Mouse (Mus musculus) midbrain, embryonic 12.5 days (tissue): ENCODE data around the gene Senp3. TPM values are rescaled to one million over a fixed set of nuclear protein-coding genes. Genes with fewer than 3 reads are reported as not detected.

Experiments used
- ATAC-seq: fragments of 200-750 bp; cut with Nextera tagmentation; 2 replicates; pipeline ENCODE4 v1.8.0; 2017; ENCODE audit warnings: low read depth, moderate TSS enrichment, moderate library complexity; ENCODE audit not compliant: low FRiP score
- H3K27ac ChIP-seq: fragments of 300-500 bp; sonication (generic); replicated peaks from 2 replicates; pipeline ENCODE4 v1.5.1; 2016; ENCODE audit warnings: mild to moderate bottlenecking
- H3K27me3 ChIP-seq: fragments of 300-500 bp; sonication (generic); 2 replicates; pipeline ENCODE4 v1.6.1; 2016; ENCODE audit warnings: mild to moderate bottlenecking
- H3K36me3 ChIP-seq: fragments of 300-500 bp; sonication (generic); 2 replicates; pipeline ENCODE4 v1.6.1; 2016
- H3K4me1 ChIP-seq: fragments of 300-500 bp; sonication (generic); 2 replicates; pipeline ENCODE4 v1.6.1; 2016
- H3K4me2 ChIP-seq: fragments of 300-500 bp; sonication (generic); replicated peaks from 2 replicates; pipeline ENCODE4 v1.6.1; 2016; ENCODE audit warnings: mild to moderate bottlenecking, moderate library complexity
- H3K4me3 ChIP-seq: fragments of 300-500 bp; sonication (generic); 2 replicates; pipeline ENCODE4 v1.5.1; 2016; ENCODE audit warnings: mild to moderate bottlenecking
- H3K9ac ChIP-seq: fragments of 300-500 bp; sonication (generic); replicated peaks from 2 replicates; pipeline ENCODE4 v1.6.1; 2016; ENCODE audit warnings: mild to moderate bottlenecking, moderate library complexity
- H3K9me3 ChIP-seq: fragments of 300-500 bp; sonication (generic); 2 replicates; pipeline ENCODE4 v1.6.1; 2016; ENCODE audit warnings: mild to moderate bottlenecking
- WGBS: fragments of 180-500 bp; shearing (Covaris S2); methylation state at CpG from one replicate; pipeline ENCODE4 v1.1.7; 2016; 5-methylcytosine and 5-hydroxymethylcytosine counted together
- polyA plus RNA-seq: library from polyadenylated mRNA; unstranded; fragments of >200 nt; fragmentation: Nextera tagmentation; extraction: Ambion mirVana; gene quantifications from 2 replicates; pipeline ENCODE4 v1.2.1, GENCODE M21; 2016

Gene Senp3
- polyA plus RNA-seq, 1 experiment from 2014 or later = 108 TPM

- no peaks in the 10 kb centered on the region for H3K9me3 ChIP-seq
- no peak for ATAC-seq
- H3K36me3 ChIP-seq = no peaks in the 10 kb centered on the region
- no peak within 1 kb of the TSS for H3K4me3 ChIP-seq
- WGBS = 58% methylated on average over 10 of the region's 10 CpGs
- no peak within 1 kb of the TSS for H3K27ac ChIP-seq
- peak within 1 kb of the TSS; percentile 25; the same call in 1 of the 2 replicates for H3K9ac ChIP-seq
- peaks cover 19% of the 10 kb centered on the region; the same call in 1 of the 2 replicates for H3K27me3 ChIP-seq
- H3K4me2 ChIP-seq = no peak within 1 kb of the TSS
- H3K4me1 ChIP-seq = peaks cover 19% of the 10 kb centered on the region
These were observed 3.8 kb upstream of the Senp3 start, which contains the start of gene Tnfsf13 for GRCm38 (mm10) chr11:69685526-69686148. Tnfsf13 (minus strand) TSS chr11:69685784.

GRCm38 (mm10) chr11:69684936-69685335, 3.1 kb upstream of the Senp3 start:
- Histone ChIP-seq H3K27ac (no peak overlapping the region), H3K4me1 (peaks cover 26% of the 10 kb centered on the region)
- ATAC-seq = no peak

GRCm38 (mm10) chr11:69684128-69684745, 2.4 kb upstream of the Senp3 start:
- no peak overlapping the region for H3K9ac ChIP-seq

More at GRCm38 (mm10) chr11:69684936-69685335, 3.1 kb upstream of the Senp3 start:
- Histone ChIP-seq H3K9ac (no peak overlapping the region), H3K4me3 (no peak overlapping the region), H3K27me3 (peaks cover 19% of the 10 kb centered on the region; the same call in 1 of the 2 replicates), H3K36me3 (peaks cover 4% of the 10 kb centered on the region), H3K4me2 (no peak overlapping the region), H3K9me3 (no peaks in the 10 kb centered on the region)
- 74% methylated on average over 6 of the region's 6 CpGs for WGBS

GRCm38 (mm10) chr11:69683576-69683975, 1.7 kb upstream of the Senp3 start:
- peaks cover 19% of the 10 kb centered on the region; the same call in 1 of the 2 replicates for H3K27me3 ChIP-seq
- H3K4me1 ChIP-seq = peaks cover 32% of the 10 kb centered on the region
- WGBS = 72% methylated on average over 7 of the region's 7 CpGs
- peaks cover 15% of the 10 kb centered on the region for H3K36me3 ChIP-seq
- H3K27ac ChIP-seq = no peak overlapping the region
- H3K9me3 ChIP-seq = no peaks in the 10 kb centered on the region
- ATAC-seq = no peak
- no peak overlapping the region; the same call in 1 of the 2 replicates for H3K9ac ChIP-seq
- H3K4me3 ChIP-seq = no peak overlapping the region
- H3K4me2 ChIP-seq = no peak overlapping the region

More at GRCm38 (mm10) chr11:69684128-69684745, 2.4 kb upstream of the Senp3 start:
- peaks cover 31% of the 10 kb centered on the region for H3K4me1 ChIP-seq
- no peak for ATAC-seq
- 81% methylated on average over 12 of the region's 12 CpGs for WGBS
- H3K27ac ChIP-seq = no peak overlapping the region
- H3K27me3 ChIP-seq = peaks cover 19% of the 10 kb centered on the region; the same call in 1 of the 2 replicates
- H3K36me3 ChIP-seq = peaks cover 9% of the 10 kb centered on the region
- H3K9me3 ChIP-seq = no peaks in the 10 kb centered on the region
- H3K4me3 ChIP-seq = no peak overlapping the region
- no peak overlapping the region for H3K4me2 ChIP-seq

- H3K4me3 ChIP-seq = peak overlapping the region; percentile 81; the same call in 1 of the 2 replicates
- 23% methylated on average over 12 of the region's 12 CpGs for WGBS
- ATAC-seq = no peak
- peaks cover 19% of the 10 kb centered on the region; the same call in 1 of the 2 replicates for H3K27me3 ChIP-seq
- peak overlapping the region; percentile 93 for H3K4me2 ChIP-seq
- H3K36me3 ChIP-seq = peaks cover 21% of the 10 kb centered on the region
- no peak overlapping the region; the same call in 1 of the 2 replicates for H3K9ac ChIP-seq
- H3K4me1 ChIP-seq = peaks cover 32% of the 10 kb centered on the region
- no peaks in the 10 kb centered on the region for H3K9me3 ChIP-seq
- peak overlapping the region; percentile 88; the same call in 1 of the 2 replicates for H3K27ac ChIP-seq
These were observed 1.1 kb upstream of the Senp3 start for GRCm38 (mm10) chr11:69682840-69683533.

GRCm38 (mm10) chr11:69682209-69682839, 440 bp upstream of the Senp3 start:
- Histone ChIP-seq H3K4me1 (peaks cover 32% of the 10 kb centered on the region), H3K4me2 (peak overlapping the region; percentile 93), H3K9me3 (no peaks in the 10 kb centered on the region), H3K9ac (peak overlapping the region; percentile 76), H3K27ac (peak overlapping the region; percentile 88), H3K4me3 (peak overlapping the region; percentile 81), H3K27me3 (peaks cover 19% of the 10 kb centered on the region; the same call in 1 of the 2 replicates), H3K36me3 (peaks cover 27% of the 10 kb centered on the region)
- WGBS = 28% methylated on average over 24 of the region's 24 CpGs
- ATAC-seq = peak; percentile 18; the same call in 1 of the 2 replicates

- Histone ChIP-seq H3K4me1 (peaks cover 30% of the 10 kb centered on the region), H3K9ac (peak overlapping the region; percentile 76; the same call in 1 of the 2 replicates), H3K27me3 (peaks cover 11% of the 10 kb centered on the region; the same call in 1 of the 2 replicates), H3K27ac (no peak overlapping the region), H3K36me3 (peaks cover 47% of the 10 kb centered on the region), H3K4me3 (peak overlapping the region; percentile 81), H3K9me3 (no peaks in the 10 kb centered on the region), H3K4me2 (peak overlapping the region; percentile 93)
- no peak for ATAC-seq
- WGBS = 90% methylated on average over 30 of the region's 30 CpGs
These were observed 1.6 kb downstream of the Senp3 start for GRCm38 (mm10) chr11:69680136-69680855.

GRCm38 (mm10) chr11:69679144-69679543, 2.7 kb downstream of the Senp3 start:
- peaks cover 58% of the 10 kb centered on the region for H3K36me3 ChIP-seq
- no peak for ATAC-seq
- H3K4me2 ChIP-seq = no peak overlapping the region
- no peak overlapping the region for H3K9ac ChIP-seq
- WGBS = 100% methylated on average over 2 of the region's 2 CpGs
- H3K4me1 ChIP-seq = peaks cover 30% of the 10 kb centered on the region
- H3K9me3 ChIP-seq = no peaks in the 10 kb centered on the region
- H3K4me3 ChIP-seq = no peak overlapping the region
- H3K27me3 ChIP-seq = peaks cover under 1% of the 10 kb centered on the region; the same call in 1 of the 2 replicates
- H3K27ac ChIP-seq = no peak overlapping the region

- Histone ChIP-seq H3K4me3 (peak within 1 kb of the TSS; percentile 100), H3K36me3 (peaks cover 79% of the 10 kb centered on the region)
- WGBS = under 1% methylated on average over 36 of the region's 36 CpGs
These were observed 9.6 kb downstream of the Senp3 start, which contains the start of gene Eif4a1 for GRCm38 (mm10) chr11:69672211-69672706. Eif4a1 (minus strand) TSS chr11:69672423.

GRCm38 (mm10) chr11:69671726-69672124, 10.2 kb downstream of the Senp3 start:
- peak overlapping the region; percentile 83 for H3K4me2 ChIP-seq
- H3K4me3 ChIP-seq = peak overlapping the region; percentile 100
- no peaks in the 10 kb centered on the region for H3K27me3 ChIP-seq
- H3K27ac ChIP-seq = peak overlapping the region; percentile 97
- under 1% methylated on average over 40 of the region's 43 CpGs for WGBS
- peaks cover 77% of the 10 kb centered on the region for H3K36me3 ChIP-seq
- peaks cover 28% of the 10 kb centered on the region for H3K4me1 ChIP-seq
- H3K9me3 ChIP-seq = no peaks in the 10 kb centered on the region
- peak; percentile 11 for ATAC-seq
- peak overlapping the region; percentile 100 for H3K9ac ChIP-seq

More at GRCm38 (mm10) chr11:69672211-69672706, 9.6 kb downstream of the Senp3 start, which contains the start of gene Eif4a1:
- H3K27me3 ChIP-seq = no peaks in the 10 kb centered on the region
- no peaks in the 10 kb centered on the region for H3K9me3 ChIP-seq
- ATAC-seq = peak; percentile 97
- peak within 1 kb of the TSS; percentile 97 for H3K27ac ChIP-seq
- peak within 1 kb of the TSS; percentile 83 for H3K4me2 ChIP-seq
- peak within 1 kb of the TSS; percentile 100 for H3K9ac ChIP-seq
- peaks cover 28% of the 10 kb centered on the region for H3K4me1 ChIP-seq
